Mouse (Mus musculus) lung, postnatal 4 days (tissue): Measurements from ENCODE around the gene Zcchc2.

ENCODE experiments used
- DNase-seq, 2 experiments: peaks; one replicate each; pipeline ENCODE4 v3.0.0; 2021

The Zcchc2 gene

GRCm38 (mm10) chr1:105988903-105989639 is 1.1 kb upstream of the Zcchc2 start:
- DNase-seq = no peak

- no peak for DNase-seq
Observed at GRCm38 (mm10) chr1:105989640-105989984, 594 bp upstream of the Zcchc2 start.

GRCm38 (mm10) chr1:105990911-105991761 is 930 bp downstream of the Zcchc2 start:
- DNase-seq = peak; percentile 79 to 82

GRCm38 (mm10) chr1:105991931-105992837 is 2.0 kb downstream of the Zcchc2 start:
- no peak for DNase-seq

- peak in 1 of 2 experiments; percentile 53 for DNase-seq
Observed at GRCm38 (mm10) chr1:105993196-105993595, 3.0 kb downstream of the Zcchc2 start.

- peak; percentile 90 to 91 for DNase-seq
Observed at GRCm38 (mm10) chr1:105993601-105994209, 3.5 kb downstream of the Zcchc2 start.

- DNase-seq = no peak
Observed at GRCm38 (mm10) chr1:105995966-105996365, 5.8 kb downstream of the Zcchc2 start.

- peak; percentile 33 to 47 for DNase-seq
Observed at GRCm38 (mm10) chr1:105997282-105997681, 7.1 kb downstream of the Zcchc2 start.

- DNase-seq = no peak
Observed at GRCm38 (mm10) chr1:105999802-106000201, 9.6 kb downstream of the Zcchc2 start.

GRCm38 (mm10) chr1:106007581-106007980 is 17.4 kb downstream of the Zcchc2 start:
- no peak for DNase-seq

GRCm38 (mm10) chr1:106011097-106011496 is 20.9 kb downstream of the Zcchc2 start:
- DNase-seq = no peak

- DNase-seq = no peak
Observed at GRCm38 (mm10) chr1:106013759-106014158, 23.6 kb downstream of the Zcchc2 start.

GRCm38 (mm10) chr1:106016262-106016661 is 26.1 kb downstream of the Zcchc2 start:
- DNase-seq = no peak

- DNase-seq = no peak
Observed at GRCm38 (mm10) chr1:106019854-106020253, 29.6 kb downstream of the Zcchc2 start.

GRCm38 (mm10) chr1:106022998-106023397 is 32.8 kb downstream of the Zcchc2 start:
- no peak for DNase-seq

- DNase-seq = no peak
Observed at GRCm38 (mm10) chr1:106024254-106024653, 34.0 kb downstream of the Zcchc2 start.

- no peak for DNase-seq
Observed at GRCm38 (mm10) chr1:106024778-106025177, 34.6 kb downstream of the Zcchc2 start.

- no peak for DNase-seq
Observed at GRCm38 (mm10) chr1:106029769-106030168, 39.6 kb downstream of the Zcchc2 start.

GRCm38 (mm10) chr1:106030331-106030730 is 40.1 kb downstream of the Zcchc2 start:
- DNase-seq = peak; percentile 16 to 28

GRCm38 (mm10) chr1:106030886-106031285 is 40.7 kb downstream of the Zcchc2 start:
- no peak for DNase-seq

- DNase-seq = no peak
Observed at GRCm38 (mm10) chr1:106031908-106032307, 41.7 kb downstream of the Zcchc2 start.

- no peak for DNase-seq
Observed at GRCm38 (mm10) chr1:106034776-106035175, 44.6 kb downstream of the Zcchc2 start.
